Mouse (Mus musculus) kidney, postnatal 0 days (tissue): ENCODE measurements at regions not wholly inside any gene's neighbourhood (a gene's known extent, or its start where the extent isn't known, plus 50 kb on each side); places are given as distances from the start of the nearest gene placed in this dataset. TPM values are rescaled to one million over a fixed set of nuclear protein-coding genes. Genes with fewer than 3 reads are reported as not detected.
"Not testable (repeated sequence)": the region's sequence is repeated elsewhere in the genome, so short reads cannot be mapped to it uniquely, and the experiment has no call there.

Experiments
- ATAC-seq: fragments of 200-750 bp; cut with Nextera tagmentation; replicated peaks from 2 replicates; pipeline ENCODE4 v1.8.0; 2017; ENCODE audit warnings: low read depth, moderate number of reproducible peaks, moderate TSS enrichment, moderate library complexity; ENCODE audit not compliant: low FRiP score
- DNase-seq: peaks from one replicate; pipeline ENCODE4 v3.0.0-alpha.2; 2016; ENCODE audit warnings: low spot score
- H3K27ac ChIP-seq: fragments of 300-500 bp; sonication (generic); 2 replicates; pipeline ENCODE4 v1.5.1; 2014; ENCODE audit warnings: mild to moderate bottlenecking
- H3K27me3 ChIP-seq: fragments of 300-500 bp; sonication (generic); 2 replicates; pipeline ENCODE4 v1.6.1; 2014; ENCODE audit warnings: low read length, mixed read lengths; ENCODE audit not compliant: insufficient read depth
- H3K36me3 ChIP-seq: fragments of 300-500 bp; sonication (generic); 2 replicates; pipeline ENCODE4 v1.6.1; 2014; ENCODE audit warnings: low read length, mixed read lengths; ENCODE audit not compliant: insufficient read depth
- H3K4me1 ChIP-seq: fragments of 300-500 bp; sonication (generic); replicated peaks from 2 replicates; pipeline ENCODE4 v1.6.1; 2014; ENCODE audit warnings: antibody characterized with exemption, low read length, mixed read lengths; ENCODE audit not compliant: insufficient read depth
- H3K4me2 ChIP-seq: fragments of 300-500 bp; sonication (generic); 2 replicates; pipeline ENCODE4 v1.6.1; 2014; ENCODE audit warnings: mild to moderate bottlenecking, low read length, moderate library complexity, mixed read lengths
- H3K4me3 ChIP-seq: fragments of 300-500 bp; sonication (generic); replicated peaks from 2 replicates; pipeline ENCODE4 v1.5.1; 2014; ENCODE audit warnings: low read depth, low read length
- H3K9ac ChIP-seq: fragments of 300-500 bp; sonication (generic); 2 replicates; pipeline ENCODE4 v1.6.1; 2014; ENCODE audit warnings: low read depth, low read length
- H3K9me3 ChIP-seq: fragments of 300-500 bp; sonication (generic); replicated peaks from 2 replicates; pipeline ENCODE4 v1.6.1; 2016; ENCODE audit warnings: low read length, inconsistent platforms, mixed read lengths
- CTCF ChIP-seq: IDR thresholded peaks from 2 replicates; pipeline ENCODE4 v1.5.1; 2016; ENCODE audit warnings: antibody characterized with exemption, low read depth, mild to moderate bottlenecking, moderate library complexity
- WGBS: fragments of 180-500 bp; shearing (Covaris S2); extraction: QIAGEN DNeasy Blood & Tissue Kit; methylation state at CpG from one replicate; pipeline ENCODE4 v1.1.7; 2014; 5-methylcytosine and 5-hydroxymethylcytosine counted together
- microRNA-seq: library from miRNA; unstranded; fragments of <30 nt; microRNA quantifications from one replicate; pipeline ENCODE4, GENCODE M21; 2016

DNA sequence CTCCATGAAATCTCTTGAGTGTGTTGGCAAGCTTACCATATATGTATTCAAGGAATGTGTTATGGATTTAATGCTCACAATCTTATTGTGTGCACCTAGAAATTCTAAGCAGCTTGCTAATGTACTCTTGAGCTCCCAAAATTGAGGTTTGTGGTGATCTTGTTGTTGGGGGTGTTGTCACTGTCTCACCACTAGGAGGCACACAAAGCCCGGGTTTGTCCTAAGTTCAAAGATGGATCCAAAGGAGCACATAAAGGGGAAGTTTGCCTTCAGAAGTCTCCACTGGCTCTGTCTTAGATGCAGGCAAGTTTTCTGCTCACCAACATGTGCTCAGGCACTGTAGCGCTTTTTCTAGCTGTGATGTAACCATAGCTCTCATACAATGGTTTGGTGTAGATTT is 151.8 kb downstream of the Mrgpra4 start:
- peak; percentile 57 for TF ChIP-seq CTCF
- DNase-seq: peak; percentile 7

DNA sequence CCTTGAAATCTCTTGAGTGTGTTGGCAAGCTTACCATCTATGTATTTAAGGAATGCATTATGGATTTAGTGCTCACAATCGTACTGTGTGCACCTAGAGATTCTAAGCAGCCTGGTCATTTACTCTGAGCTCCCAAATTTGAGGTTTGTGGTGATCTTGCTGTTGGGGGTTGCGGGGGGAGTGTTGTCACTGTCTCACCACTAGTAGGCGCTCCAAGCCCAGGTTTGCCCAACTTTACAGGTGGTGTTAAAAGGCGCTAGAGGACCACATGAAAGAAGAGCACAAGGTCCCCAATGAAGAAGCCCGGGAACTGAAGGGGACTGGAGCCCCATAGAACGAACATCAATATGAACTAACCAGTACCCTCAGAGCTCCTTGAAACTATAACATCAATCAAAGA is 180.2 kb upstream of the Mrgpra3 start:
- 62% methylated on average over 6 of the region's 6 CpGs for WGBS
- no peak for ATAC-seq
- 0 out of 2 replicates have a peak, but pooled peaks have one; percentile 11 for TF ChIP-seq CTCF
- no peaks in the 10 kb centered on the region for H3K36me3 ChIP-seq
- no peaks in the 10 kb centered on the region for H3K4me1 ChIP-seq
- H3K9me3 ChIP-seq: no peaks in the 10 kb centered on the region
- no peak overlapping the region for H3K4me3 ChIP-seq
- H3K9ac ChIP-seq: no peak overlapping the region
- H3K27me3 ChIP-seq: no peaks in the 10 kb centered on the region
- DNase-seq: no peak
- H3K4me2 ChIP-seq: no peak overlapping the region
- H3K27ac ChIP-seq: no peak overlapping the region

More for the DNA sequence above, 151.8 kb downstream of the Mrgpra4 start:
- 41% methylated on average over 2 of the region's 2 CpGs for WGBS
- Histone ChIP-seq H3K27ac (no peak overlapping the region), H3K9ac (no peak overlapping the region), H3K9me3 (no peaks in the 10 kb centered on the region), H3K27me3 (no peaks in the 10 kb centered on the region), H3K4me3 (no peak overlapping the region), H3K4me2 (no peak overlapping the region), H3K36me3 (no peaks in the 10 kb centered on the region), H3K4me1 (no peaks in the 10 kb centered on the region)
- ATAC-seq: no peak

DNA sequence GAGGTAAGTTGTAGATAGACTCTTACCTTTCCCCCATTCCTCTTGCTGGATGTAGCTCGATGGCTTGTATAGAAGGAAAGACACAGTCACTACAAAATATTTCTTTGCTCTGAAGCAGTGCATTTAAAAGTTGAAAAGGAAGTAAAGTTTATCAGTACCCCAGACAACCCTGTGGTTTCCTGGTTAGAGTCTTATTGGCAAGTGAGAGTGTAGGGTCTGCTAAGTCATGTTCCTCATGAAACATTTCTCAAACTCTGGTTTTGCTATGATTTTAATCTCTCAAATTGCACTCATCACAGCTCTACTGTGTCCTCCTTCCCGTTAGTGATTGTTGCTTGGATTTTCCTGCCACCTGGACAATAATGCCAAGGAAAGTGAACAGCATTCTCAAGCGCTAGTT is 146.4 kb upstream of the Mrgpra3 start:
- no peak for TF ChIP-seq CTCF
- Histone ChIP-seq H3K27ac (no peak overlapping the region), H3K36me3 (no peaks in the 10 kb centered on the region), H3K4me2 (no peak overlapping the region), H3K27me3 (no peaks in the 10 kb centered on the region), H3K4me3 (no peak overlapping the region), H3K9me3 (no peaks in the 10 kb centered on the region), H3K4me1 (no peaks in the 10 kb centered on the region), H3K9ac (no peak overlapping the region)
- WGBS: 64% methylated on average over 3 of the region's 3 CpGs
- ATAC-seq (no peak), DNase-seq (no peak)

DNA sequence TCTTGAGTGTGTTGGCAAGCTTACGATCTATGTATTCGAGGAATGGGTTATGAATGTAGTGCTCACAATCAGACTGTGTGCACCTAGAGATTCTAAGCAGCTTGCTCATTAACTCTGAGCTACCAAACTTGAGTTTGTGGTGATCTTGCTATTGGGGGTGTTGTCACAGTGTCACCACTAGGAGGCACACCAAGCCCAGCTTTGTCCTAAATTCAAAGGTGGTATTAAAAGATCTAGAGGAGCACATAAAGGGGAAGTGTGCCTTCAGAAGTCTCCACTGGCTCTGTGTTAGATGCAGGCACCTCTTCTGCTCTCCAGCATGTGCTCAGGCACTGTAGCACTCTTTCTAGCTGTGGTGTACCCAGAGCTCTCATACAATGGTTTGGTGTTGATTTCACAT is 138.9 kb upstream of the Mrgpra3 start:
- TF ChIP-seq CTCF: peak; percentile 12; the same call in 1 of the 2 replicates
- not testable (repeated sequence) for H3K4me3 ChIP-seq, H3K4me1 ChIP-seq, H3K27ac ChIP-seq, H3K9me3 ChIP-seq, DNase-seq, H3K4me2 ChIP-seq, H3K27me3 ChIP-seq, ATAC-seq, H3K9ac ChIP-seq, H3K36me3 ChIP-seq
- WGBS: 91% methylated on average over 2 of the region's 2 CpGs

DNA sequence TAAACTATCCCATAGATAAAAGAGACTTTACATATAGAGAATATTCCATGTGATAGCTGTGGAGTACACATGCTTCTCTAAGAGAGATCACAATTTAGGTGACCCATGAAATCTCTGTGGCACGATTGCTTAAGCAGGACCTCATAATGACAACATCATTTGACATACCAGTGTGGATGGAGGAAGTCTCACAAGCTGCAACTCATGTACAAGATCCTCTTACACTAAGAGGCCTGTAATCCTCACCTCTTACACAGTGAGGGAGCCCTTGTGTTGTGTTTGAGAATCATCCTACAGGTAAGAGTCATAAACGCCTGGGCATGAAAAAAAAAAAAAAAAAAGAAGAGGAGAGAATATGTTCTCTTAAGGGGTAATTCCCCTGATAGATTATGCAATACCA is 89.9 kb upstream of the Mrgpra3 start:
- no peaks in the 10 kb centered on the region for H3K36me3 ChIP-seq
- no peak for DNase-seq
- ATAC-seq: no peak
- TF ChIP-seq CTCF: no peak
- no peak overlapping the region for H3K27ac ChIP-seq
- 70% methylated on average over 2 of the region's 2 CpGs for WGBS
- no peak overlapping the region for H3K4me2 ChIP-seq
- H3K9me3 ChIP-seq: no peaks in the 10 kb centered on the region; the same call in 1 of the 2 replicates
- H3K9ac ChIP-seq: no peak overlapping the region
- H3K4me1 ChIP-seq: no peaks in the 10 kb centered on the region
- no peaks in the 10 kb centered on the region for H3K27me3 ChIP-seq
- no peak overlapping the region for H3K4me3 ChIP-seq

DNA sequence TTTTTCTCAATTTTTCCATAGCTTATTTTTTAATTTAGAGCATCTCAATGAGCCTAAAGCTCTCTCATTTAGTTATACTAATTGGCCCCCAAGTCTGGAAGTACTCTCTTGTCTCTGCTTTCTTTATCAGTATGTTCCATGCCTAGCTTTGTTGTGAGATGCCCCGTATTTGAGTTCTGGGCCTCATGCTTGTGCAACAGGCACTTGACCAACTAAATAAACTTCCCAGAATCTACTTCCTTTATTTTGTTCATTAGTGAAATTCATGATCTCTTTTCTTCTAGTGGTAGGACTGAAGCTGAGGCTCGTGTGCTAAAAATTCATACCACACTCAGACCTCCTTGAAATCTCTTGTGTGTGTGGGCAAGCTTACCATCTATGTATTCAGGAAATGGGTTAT is 75.8 kb upstream of the Mrgpra3 start:
- Histone ChIP-seq H3K4me2 (no peak overlapping the region), H3K4me3 (no peak overlapping the region), H3K9ac (no peak overlapping the region), H3K4me1 (no peaks in the 10 kb centered on the region), H3K27ac (no peak overlapping the region), H3K27me3 (no peaks in the 10 kb centered on the region), H3K9me3 (no peaks in the 10 kb centered on the region), H3K36me3 (no peaks in the 10 kb centered on the region)
- no peak for ATAC-seq
- no peak for DNase-seq
- no peak for TF ChIP-seq CTCF
- 82% methylated on average over 2 of the region's 2 CpGs for WGBS

Small RNA genes lying in the stretch of these regions (microRNA-seq; reads per million reads assigned to microRNA genes)
- gene Gm22427: not detected
